Mouse (Mus musculus): Measurements from ENCODE around the gene B9d1. TPM values are rescaled to one million over a fixed set of nuclear protein-coding genes. Genes with fewer than 3 reads are reported as not detected.

B9d1 gene
- 32.0 and 33.8 TPM in 2 replicates for polyA plus RNA-seq (2016; fragmentation: Nextera tagmentation; extraction: Ambion mirVana)

DNA sequence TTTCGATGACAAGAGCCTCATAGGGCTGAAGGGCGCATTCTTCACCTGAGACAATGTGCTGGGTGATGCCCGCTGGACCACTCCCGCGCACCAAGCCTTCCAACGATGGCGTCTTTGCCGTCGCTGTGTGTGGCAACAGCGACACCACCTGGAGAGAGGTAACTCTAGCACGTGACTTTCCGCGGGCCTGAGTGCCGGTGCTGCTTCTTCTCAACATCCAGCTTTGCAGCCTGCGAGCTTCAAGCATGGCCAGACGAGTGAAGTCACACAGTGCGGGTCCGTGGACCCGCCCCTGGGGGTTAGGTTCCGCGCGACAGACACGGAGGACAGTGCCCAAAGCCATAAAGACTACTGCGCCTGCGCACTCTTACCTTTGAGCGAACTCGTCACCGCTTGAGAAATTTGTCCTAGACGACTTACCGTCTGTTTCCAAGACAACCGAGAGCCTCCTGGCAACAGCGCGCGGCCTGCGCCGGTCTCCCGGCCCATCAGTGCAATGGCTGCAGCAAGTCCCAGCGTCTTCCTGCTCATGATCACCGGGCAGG is at the start of gene B9d1:
B9d1 (plus strand) TSS at position 432 of the 545 bp plus-strand sequence.
- Histone ChIP-seq H3K4me2 (replicated peaks) (peak within 1 kb of the TSS; percentile 69), H3K27me3 (no peaks in the 10 kb centered on the region), H3K9ac (peak within 1 kb of the TSS; percentile 59), H3K9me3 (replicated peaks) (no peaks in the 10 kb centered on the region), H3K27ac (peak within 1 kb of the TSS; percentile 82), H3K4me3 (peak within 1 kb of the TSS; percentile 48), H3K4me1 (peaks cover 16% of the 10 kb centered on the region), H3K36me3 (peaks cover 10% of the 10 kb centered on the region; the same call in 1 of the 2 replicates)
- WGBS, result under 1% methylated on average over 39 of the region's 39 CpGs
- peak; percentile 91 for ATAC-seq (ENCODE audit: low FRiP score)

DNA sequence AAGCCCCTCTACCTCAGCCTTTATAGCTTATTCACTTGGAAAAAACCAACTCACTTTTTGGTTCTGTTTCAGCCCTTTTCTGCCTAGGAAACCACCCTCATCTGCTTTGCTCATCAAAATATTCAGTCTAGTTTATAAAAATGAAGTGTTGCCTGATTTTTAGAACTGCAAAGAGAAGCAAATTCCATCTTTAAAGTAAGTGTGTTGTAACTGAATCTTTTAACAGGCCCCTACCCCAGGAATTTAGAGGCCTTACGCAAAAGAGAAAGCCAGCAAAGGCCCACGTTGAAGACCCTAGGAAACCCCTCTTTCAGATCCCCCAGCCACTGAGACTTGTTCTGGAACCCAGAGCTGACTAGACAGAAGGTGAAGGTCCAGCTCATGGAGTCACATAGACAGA is 40.9 kb upstream of the B9d1 start:
- Histone ChIP-seq H3K27ac (no peak overlapping the region), H3K9ac (no peak overlapping the region), H3K27me3 (no peaks in the 10 kb centered on the region), H3K36me3 (no peaks in the 10 kb centered on the region), H3K9me3 (replicated peaks) (no peaks in the 10 kb centered on the region), H3K4me3 (no peak overlapping the region), H3K4me2 (replicated peaks) (no peak overlapping the region), H3K4me1 (no peaks in the 10 kb centered on the region)
- no peak for ATAC-seq (ENCODE audit: low FRiP score)
- WGBS, result 74% methylated on average over 2 of the region's 2 CpGs

DNA sequence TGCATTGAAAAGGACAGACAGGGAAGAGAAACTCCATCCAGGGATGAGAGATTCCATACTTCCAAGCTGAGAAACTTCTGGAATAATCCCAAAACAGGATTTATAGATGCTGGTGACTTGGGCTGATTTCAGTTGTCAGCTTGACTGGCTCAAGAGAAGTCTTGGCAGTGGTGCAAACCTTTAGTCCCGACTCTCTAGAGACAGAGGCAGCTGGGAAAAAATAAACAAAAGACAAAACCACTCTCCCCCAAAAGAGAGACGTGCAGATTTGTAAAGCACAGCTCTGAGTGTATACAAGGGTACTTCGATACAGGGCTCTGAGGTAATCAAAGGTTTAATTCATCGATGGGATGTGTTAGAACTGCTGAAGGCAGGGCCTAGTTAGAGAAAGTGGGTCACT is 39.5 kb upstream of the B9d1 start:
- no peaks in the 10 kb centered on the region for H3K36me3 ChIP-seq
- H3K4me1 ChIP-seq, result no peaks in the 10 kb centered on the region
- H3K9ac ChIP-seq, result no peak overlapping the region
- H3K9me3 ChIP-seq (replicated peaks), result no peaks in the 10 kb centered on the region
- 62% methylated on average over 4 of the region's 4 CpGs for WGBS
- H3K27me3 ChIP-seq, result no peaks in the 10 kb centered on the region
- H3K4me2 ChIP-seq (replicated peaks), result no peak overlapping the region
- H3K27ac ChIP-seq, result no peak overlapping the region
- ATAC-seq (ENCODE audit: low FRiP score), result no peak
- H3K4me3 ChIP-seq, result no peak overlapping the region

DNA sequence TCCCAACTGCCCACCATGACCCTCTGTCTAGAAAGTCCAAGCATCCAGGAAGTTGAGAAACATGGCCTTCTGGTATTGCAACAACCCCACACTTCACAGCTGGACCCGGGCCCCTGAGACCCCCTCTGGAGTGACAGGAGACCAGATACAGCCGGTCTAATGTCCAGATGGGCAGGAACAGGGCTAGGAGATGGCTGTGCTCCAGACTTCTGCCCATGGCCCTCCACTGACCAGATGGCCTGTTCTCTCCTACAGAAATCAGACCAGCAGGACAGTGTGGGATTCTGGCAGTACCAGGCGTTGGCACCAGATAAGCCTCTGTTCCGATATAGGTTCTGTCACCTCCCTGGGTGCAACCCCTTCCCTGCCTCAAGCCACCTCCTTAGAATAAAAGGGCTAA is 36.4 kb upstream of the B9d1 start:
- no peaks in the 10 kb centered on the region for H3K4me1 ChIP-seq
- ATAC-seq (ENCODE audit: low FRiP score), result no peak
- H3K36me3 ChIP-seq, result no peaks in the 10 kb centered on the region
- no peak overlapping the region for H3K4me3 ChIP-seq
- no peak overlapping the region for H3K9ac ChIP-seq
- no peak overlapping the region for H3K27ac ChIP-seq
- no peaks in the 10 kb centered on the region for H3K27me3 ChIP-seq
- WGBS, result 89% methylated on average over 4 of the region's 4 CpGs
- no peaks in the 10 kb centered on the region for H3K9me3 ChIP-seq (replicated peaks)
- H3K4me2 ChIP-seq (replicated peaks), result no peak overlapping the region

DNA sequence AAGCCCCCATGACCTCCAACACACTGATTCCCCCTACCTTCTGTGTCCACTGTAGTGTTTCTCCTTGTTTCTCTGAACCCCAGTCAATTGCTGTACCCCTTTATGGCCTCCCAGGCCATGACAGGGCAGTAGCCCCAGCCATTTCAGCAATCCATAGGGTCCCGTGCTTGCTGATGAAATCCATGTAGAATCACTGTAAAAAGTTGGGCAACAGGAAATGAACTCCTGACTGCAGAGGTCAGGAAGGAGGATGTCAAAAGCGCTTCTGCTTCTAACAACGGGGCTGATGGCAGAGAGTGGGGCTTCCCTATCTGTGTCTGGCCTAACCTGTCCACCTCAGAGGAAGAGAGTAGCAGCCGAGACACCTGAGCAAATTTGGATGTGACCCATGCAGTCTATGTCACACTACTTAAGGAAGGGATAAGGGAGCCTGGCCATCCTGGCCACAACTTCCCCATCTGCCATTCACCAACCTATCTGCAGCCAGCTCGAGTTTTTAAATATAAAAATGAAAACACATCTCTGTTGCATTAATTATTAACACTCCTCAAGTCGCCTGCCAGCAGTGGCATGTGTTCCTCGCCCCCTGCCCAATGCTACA is 35.5 kb upstream of the B9d1 start:
- WGBS, result 65% methylated on average over 7 of the region's 7 CpGs
- no peak for ATAC-seq (ENCODE audit: low FRiP score)
- no peaks in the 10 kb centered on the region for H3K4me1 ChIP-seq
- H3K27me3 ChIP-seq, result no peaks in the 10 kb centered on the region
- H3K9ac ChIP-seq, result no peak overlapping the region
- no peaks in the 10 kb centered on the region for H3K9me3 ChIP-seq (replicated peaks)
- H3K27ac ChIP-seq, result no peak overlapping the region
- no peak overlapping the region for H3K4me2 ChIP-seq (replicated peaks)
- no peaks in the 10 kb centered on the region for H3K36me3 ChIP-seq
- H3K4me3 ChIP-seq, result no peak overlapping the region

DNA sequence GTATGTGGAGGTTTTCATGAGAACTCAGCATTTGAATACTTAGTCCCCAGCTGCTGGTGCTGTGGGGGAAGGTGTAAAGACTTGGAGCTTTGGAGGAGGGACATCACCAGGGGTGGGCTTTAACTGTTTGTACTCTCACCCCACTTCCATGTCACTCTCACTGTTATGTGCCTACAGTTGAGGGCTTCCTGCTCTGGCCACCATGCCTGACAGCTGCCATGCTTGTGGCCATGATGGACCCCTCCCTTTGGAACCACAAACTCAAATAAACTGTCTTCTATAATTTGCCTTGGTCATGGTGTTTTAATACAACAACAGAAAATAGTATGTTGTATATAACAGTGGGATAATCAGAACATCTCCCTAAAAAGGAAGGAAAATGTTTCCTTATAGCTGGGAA is 34.1 kb upstream of the B9d1 start:
- H3K4me3 ChIP-seq, result no peak overlapping the region
- H3K9ac ChIP-seq, result no peak overlapping the region
- no peaks in the 10 kb centered on the region for H3K9me3 ChIP-seq (replicated peaks)
- no peak overlapping the region for H3K27ac ChIP-seq
- H3K4me2 ChIP-seq (replicated peaks), result no peak overlapping the region
- ATAC-seq (ENCODE audit: low FRiP score), result no peak
- H3K4me1 ChIP-seq, result no peaks in the 10 kb centered on the region
- no peaks in the 10 kb centered on the region for H3K36me3 ChIP-seq
- no peaks in the 10 kb centered on the region for H3K27me3 ChIP-seq

DNA sequence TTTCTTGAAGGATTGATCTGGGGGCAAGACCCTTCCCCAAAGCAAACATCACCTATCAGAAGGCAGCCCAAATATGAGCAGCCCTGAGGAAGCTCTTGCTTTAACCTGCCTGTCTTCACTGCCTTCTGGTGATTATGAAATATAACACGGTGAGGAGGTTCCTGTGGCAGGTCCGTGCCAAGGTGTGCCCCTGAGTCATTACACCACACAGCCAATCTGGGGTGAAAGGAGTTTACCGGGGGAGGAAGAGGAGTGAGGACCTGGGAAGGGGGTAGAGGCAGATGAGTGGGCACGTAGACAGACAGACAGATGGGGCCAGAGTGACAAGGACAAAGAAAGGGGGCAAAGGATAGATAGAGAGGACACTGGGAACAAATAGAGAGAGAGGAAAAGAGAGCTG is 31.3 kb upstream of the B9d1 start:
- H3K9ac ChIP-seq, result no peak overlapping the region
- no peaks in the 10 kb centered on the region for H3K27me3 ChIP-seq
- peaks cover 8% of the 10 kb centered on the region for H3K4me1 ChIP-seq
- no peak overlapping the region for H3K4me3 ChIP-seq
- no peak overlapping the region for H3K4me2 ChIP-seq (replicated peaks)
- H3K27ac ChIP-seq, result no peak overlapping the region
- WGBS, result 80% methylated on average over 4 of the region's 4 CpGs
- H3K9me3 ChIP-seq (replicated peaks), result no peaks in the 10 kb centered on the region
- no peaks in the 10 kb centered on the region for H3K36me3 ChIP-seq
- ATAC-seq (ENCODE audit: low FRiP score), result no peak

DNA sequence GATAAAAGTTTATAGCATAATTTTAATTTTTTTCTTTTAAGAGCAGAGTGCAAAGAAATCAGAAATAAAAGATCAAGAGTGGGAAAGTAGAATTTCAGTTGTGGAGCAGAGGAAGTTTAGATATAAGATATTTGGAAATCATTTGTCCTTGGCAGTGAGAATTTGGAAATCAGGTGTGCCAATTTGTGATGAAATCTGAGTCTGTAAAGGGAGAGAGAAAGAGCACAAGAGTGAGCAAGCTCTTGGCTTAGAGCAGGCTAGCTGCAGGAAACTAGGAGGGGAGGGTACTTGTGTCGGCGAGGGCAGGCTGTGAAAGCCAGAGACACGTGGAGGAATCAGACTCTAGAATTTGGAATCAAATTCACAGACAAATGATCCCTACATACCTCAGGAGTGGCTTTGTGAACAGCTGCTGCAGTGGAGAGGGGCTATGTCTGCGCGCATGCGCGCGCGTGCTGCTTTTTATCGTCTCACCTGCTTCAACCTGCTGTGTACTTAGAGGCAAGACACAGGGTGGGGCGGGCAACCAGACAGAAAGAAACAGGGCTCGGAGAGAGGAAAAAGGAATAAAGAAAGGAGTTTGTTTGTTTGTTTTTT is 28.1 kb upstream of the B9d1 start:
- Histone ChIP-seq H3K4me2 (replicated peaks) (peak overlapping the region; percentile 24), H3K27me3 (no peaks in the 10 kb centered on the region), H3K4me1 (peaks cover 13% of the 10 kb centered on the region), H3K9ac (no peak overlapping the region), H3K9me3 (replicated peaks) (no peaks in the 10 kb centered on the region), H3K4me3 (0 out of 2 replicates have a peak overlapping the region, but pooled peaks have one; percentile 3), H3K27ac (peak overlapping the region; percentile 30; the same call in 1 of the 2 replicates), H3K36me3 (no peaks in the 10 kb centered on the region)
- WGBS, result 62% methylated on average over 12 of the region's 12 CpGs
- ATAC-seq (ENCODE audit: low FRiP score), result no peak

DNA sequence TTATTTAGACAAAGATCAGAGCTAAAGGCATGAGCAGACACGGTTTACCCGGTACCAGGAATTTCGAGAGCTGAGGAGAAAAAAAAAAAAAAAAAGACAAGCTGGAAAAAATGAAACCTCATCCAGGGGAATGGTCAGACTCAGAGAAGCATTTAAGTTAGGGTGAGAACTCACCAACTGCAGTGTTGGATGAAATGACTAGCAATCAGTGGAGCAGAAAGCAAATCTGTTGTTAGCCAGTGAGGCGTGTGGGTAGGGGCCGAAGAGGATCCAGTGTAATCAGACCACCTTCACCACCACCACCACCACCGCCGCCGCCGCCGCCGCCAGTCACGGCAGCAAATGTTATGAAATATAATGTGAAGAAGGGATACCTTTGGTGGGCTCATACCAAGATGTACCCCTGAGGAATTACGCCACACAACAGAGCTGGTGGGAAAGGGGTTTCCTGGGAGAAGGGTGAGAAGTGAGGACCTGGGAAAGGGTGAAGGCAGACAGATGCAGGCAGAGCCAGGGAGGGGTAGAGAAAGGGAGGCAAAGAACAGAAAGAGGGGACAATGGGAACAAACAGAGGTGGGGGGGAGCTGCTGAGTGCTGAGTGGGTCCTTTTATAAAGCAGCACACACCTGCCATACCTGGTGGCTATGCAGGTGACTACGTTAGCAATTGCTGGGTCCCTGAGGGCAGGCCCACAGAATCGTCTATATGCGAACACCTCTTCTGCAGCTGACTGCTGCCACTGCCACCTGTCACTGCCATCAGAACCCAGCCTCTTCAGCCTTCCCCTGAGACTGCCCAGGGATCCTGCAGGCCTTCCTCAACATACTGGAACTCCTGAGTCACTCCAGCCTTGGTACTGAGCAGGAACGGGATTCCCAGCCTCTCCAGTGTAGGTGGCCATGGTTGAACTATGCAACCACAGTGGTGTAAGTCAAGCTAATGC is 27.1 kb upstream of the B9d1 start:
- Histone ChIP-seq H3K27me3 (no peaks in the 10 kb centered on the region), H3K4me3 (no peak overlapping the region), H3K36me3 (no peaks in the 10 kb centered on the region), H3K4me2 (replicated peaks) (peak overlapping the region; percentile 24; the same call in 1 of the 2 replicates), H3K9me3 (replicated peaks) (no peaks in the 10 kb centered on the region), H3K27ac (no peak overlapping the region), H3K4me1 (peaks cover 15% of the 10 kb centered on the region), H3K9ac (no peak overlapping the region)
- WGBS, result 49% methylated on average over 17 of the region's 17 CpGs
- no peak for ATAC-seq (ENCODE audit: low FRiP score)

DNA sequence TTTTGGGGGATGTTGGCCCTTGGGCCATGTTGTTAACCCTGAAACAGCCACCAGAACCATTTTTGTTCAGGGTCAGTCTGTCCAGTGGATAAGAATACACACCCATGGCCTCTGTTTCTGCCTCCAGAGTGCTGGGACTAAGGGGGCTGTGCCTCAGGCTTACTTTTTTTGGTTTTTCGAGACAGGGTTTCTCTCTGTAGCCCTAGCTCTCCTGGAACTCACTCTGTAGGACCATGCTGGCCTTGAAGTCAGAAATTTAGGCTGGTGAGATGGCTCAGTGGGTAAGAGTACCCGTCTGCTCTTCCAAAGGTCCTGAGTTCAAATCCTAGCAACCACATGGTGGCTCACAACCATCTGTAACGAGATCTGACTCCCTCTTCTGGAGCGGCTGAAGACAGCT is 26.2 kb upstream of the B9d1 start:
- Histone ChIP-seq H3K27ac (no peak overlapping the region), H3K27me3 (no peaks in the 10 kb centered on the region), H3K9me3 (replicated peaks) (no peaks in the 10 kb centered on the region), H3K4me1 (peaks cover 15% of the 10 kb centered on the region), H3K4me2 (replicated peaks) (no peak overlapping the region), H3K36me3 (no peaks in the 10 kb centered on the region), H3K9ac (no peak overlapping the region), H3K4me3 (no peak overlapping the region)
- no peak for ATAC-seq (ENCODE audit: low FRiP score)
- 93% methylated on average over 4 of the region's 4 CpGs for WGBS

DNA sequence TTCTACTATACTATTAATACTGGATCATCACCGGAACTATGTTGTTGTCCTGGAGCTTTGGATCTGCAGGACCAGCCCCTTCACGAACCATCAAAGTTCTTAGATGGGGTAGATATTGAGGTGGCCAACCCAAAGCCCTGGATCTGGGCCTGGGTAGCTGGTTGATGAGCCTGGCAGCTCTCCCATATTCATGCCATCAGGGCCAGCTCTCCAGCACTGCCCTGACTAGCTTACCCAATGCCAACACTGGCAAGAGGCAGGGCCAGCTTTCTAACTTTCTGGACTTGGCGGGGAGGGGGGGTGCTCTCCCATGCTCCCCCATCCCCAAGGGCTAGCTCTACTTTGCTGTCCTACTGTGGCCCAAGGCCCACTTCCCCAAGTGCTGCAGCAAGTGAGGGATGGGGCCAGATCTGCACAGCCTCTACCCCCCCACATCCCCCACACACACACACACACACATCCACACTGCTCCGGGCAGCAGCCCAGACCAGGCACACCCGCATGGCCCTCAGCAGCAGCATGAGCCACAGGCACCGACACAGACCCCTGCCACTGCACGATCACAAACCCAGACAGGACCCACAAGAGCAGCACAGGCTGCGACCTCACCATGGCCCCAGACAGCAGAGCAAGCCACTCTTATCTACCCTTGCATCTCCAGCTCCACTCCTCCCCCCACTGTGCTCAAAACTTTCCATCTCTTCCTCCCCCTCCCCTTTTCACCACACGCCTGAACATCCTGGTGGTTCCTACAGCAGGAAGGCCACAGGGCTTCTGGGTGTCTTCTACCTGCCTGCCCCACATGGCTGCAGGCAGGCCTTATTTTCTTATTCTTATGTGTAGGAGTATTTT is 23.5 kb upstream of the B9d1 start:
- Histone ChIP-seq H3K9ac (no peak overlapping the region), H3K27ac (no peak overlapping the region), H3K9me3 (replicated peaks) (no peaks in the 10 kb centered on the region), H3K4me2 (replicated peaks) (no peak overlapping the region), H3K36me3 (no peaks in the 10 kb centered on the region), H3K4me1 (peaks cover 40% of the 10 kb centered on the region), H3K4me3 (no peak overlapping the region), H3K27me3 (no peaks in the 10 kb centered on the region)
- 71% methylated on average over 9 of the region's 9 CpGs for WGBS
- no peak for ATAC-seq (ENCODE audit: low FRiP score)

Data from hindbrain, embryonic 12.5 days (tissue).